Mouse (Mus musculus): ENCODE data around the gene Fgfrl1.

Gene Fgfrl1

GRCm38 (mm10) chr5:108700346-108700745 is 8.2 kb downstream of the Fgfrl1 start:
- DNase-seq (ENCODE audit: low spot score): no peak

GRCm38 (mm10) chr5:108701341-108702021 is 9.3 kb downstream of the Fgfrl1 start:
- no peak for DNase-seq (ENCODE audit: low spot score)

GRCm38 (mm10) chr5:108703754-108704626 is 11.8 kb downstream of the Fgfrl1 start:
- DNase-seq (ENCODE audit: low spot score): no peak

GRCm38 (mm10) chr5:108707758-108708157 is 15.6 kb downstream of the Fgfrl1 start:
- DNase-seq (ENCODE audit: low spot score): no peak

GRCm38 (mm10) chr5:108708419-108708818 is 16.2 kb downstream of the Fgfrl1 start:
- DNase-seq (ENCODE audit: low spot score): no peak

- no peak for DNase-seq (ENCODE audit: low spot score)
These were observed 17.0 kb downstream of the Fgfrl1 start for GRCm38 (mm10) chr5:108708981-108709731.

GRCm38 (mm10) chr5:108711968-108712367 is 19.8 kb downstream of the Fgfrl1 start:
- no peak for DNase-seq (ENCODE audit: low spot score)

GRCm38 (mm10) chr5:108713096-108713495 is 20.9 kb downstream of the Fgfrl1 start:
- DNase-seq (ENCODE audit: low spot score): no peak

- DNase-seq (ENCODE audit: low spot score): no peak
These were observed 21.5 kb downstream of the Fgfrl1 start for GRCm38 (mm10) chr5:108713691-108714090.

GRCm38 (mm10) chr5:108714149-108714548 is 22.0 kb downstream of the Fgfrl1 start:
- peak; percentile 45 for DNase-seq (ENCODE audit: low spot score)

GRCm38 (mm10) chr5:108715974-108716373 is 23.8 kb downstream of the Fgfrl1 start:
- DNase-seq (ENCODE audit: low spot score): no peak

GRCm38 (mm10) chr5:108718051-108718450 is 25.9 kb downstream of the Fgfrl1 start:
- no peak for DNase-seq (ENCODE audit: low spot score)

- no peak for DNase-seq (ENCODE audit: low spot score)
These were observed 27.6 kb downstream of the Fgfrl1 start for GRCm38 (mm10) chr5:108719761-108720160.

GRCm38 (mm10) chr5:108724006-108724405 is 31.8 kb downstream of the Fgfrl1 start:
- no peak for DNase-seq (ENCODE audit: low spot score)

- peak; percentile 75 for DNase-seq (ENCODE audit: low spot score)
These were observed 34.5 kb downstream of the Fgfrl1 start for GRCm38 (mm10) chr5:108726557-108727248.

GRCm38 (mm10) chr5:108727425-108727824 is 35.2 kb downstream of the Fgfrl1 start:
- DNase-seq (ENCODE audit: low spot score): no peak

- no peak for DNase-seq (ENCODE audit: low spot score)
These were observed 49.7 kb downstream of the Fgfrl1 start for GRCm38 (mm10) chr5:108741844-108742243.

GRCm38 (mm10) chr5:108742596-108742995 is 50.4 kb downstream of the Fgfrl1 start:
- DNase-seq (ENCODE audit: low spot score): no peak

- DNase-seq (ENCODE audit: low spot score): no peak
These were observed 51.7 kb downstream of the Fgfrl1 start for GRCm38 (mm10) chr5:108743856-108744255.

GRCm38 (mm10) chr5:108744629-108745028 is 52.4 kb downstream of the Fgfrl1 start:
- DNase-seq (ENCODE audit: low spot score): no peak

GRCm38 (mm10) chr5:108750328-108751210 is 58.4 kb downstream of the Fgfrl1 start:
- DNase-seq (ENCODE audit: low spot score): no peak

All from ovary, postnatal 36 days (tissue).